Mouse (Mus musculus): ENCODE data around the gene Mrps23. TPM values are rescaled to one million over a fixed set of nuclear protein-coding genes. Genes with fewer than 3 reads are reported as not detected.

Mrps23 gene
- polyA plus RNA-seq, 1 experiment from 2014 or later: 52.7 TPM

GRCm38 (mm10) chr11:88166471-88166870 lies 37.7 kb upstream of the Mrps23 start:
- Histone ChIP-seq H3K4me3 (ENCODE audit: inconsistent target) (no peak overlapping the region), H3K79me2 (ENCODE audit: inconsistent target) (no peaks in the 10 kb centered on the region), H3K36me3 (ENCODE audit: inconsistent target) (no peaks in the 10 kb centered on the region), H3K27ac (no peak overlapping the region)
- whole genome bisulfite sequencing (ENCODE audit: missing documents): 89% methylated on average over 7 of the region's 7 CpGs

DNA sequence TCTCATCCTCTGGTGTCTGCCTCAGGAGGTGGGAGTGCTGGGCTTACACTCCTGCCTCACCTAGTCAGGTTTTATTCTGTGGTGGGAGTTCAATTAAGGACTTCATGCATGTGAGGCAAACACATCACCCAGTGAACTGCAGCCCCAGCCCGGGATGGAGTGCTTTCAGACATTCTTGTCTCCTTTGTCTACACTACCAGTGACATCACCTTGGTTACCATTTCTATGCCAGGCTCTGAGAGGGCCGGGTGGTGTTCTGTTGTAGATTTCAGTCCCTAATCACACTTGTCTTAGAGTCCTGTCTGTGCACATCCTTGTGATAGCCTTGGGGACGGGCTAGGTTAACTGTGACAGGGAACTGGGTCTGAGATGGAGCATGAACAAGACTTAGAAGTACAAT lies 35.6 kb upstream of the Mrps23 start:
- H3K4me3 ChIP-seq (ENCODE audit: inconsistent target): no peak overlapping the region
- H3K36me3 ChIP-seq (ENCODE audit: inconsistent target): no peaks in the 10 kb centered on the region
- H3K27ac ChIP-seq: no peak overlapping the region
- no peaks in the 10 kb centered on the region for H3K79me2 ChIP-seq (ENCODE audit: inconsistent target)
- 92% methylated on average over 3 of the region's 3 CpGs for WGBS (ENCODE audit: missing documents)

GRCm38 (mm10) chr11:88169531-88170040 lies 34.6 kb upstream of the Mrps23 start:
- no peak overlapping the region for H3K4me3 ChIP-seq (ENCODE audit: inconsistent target)
- H3K79me2 ChIP-seq (ENCODE audit: inconsistent target): no peaks in the 10 kb centered on the region
- H3K36me3 ChIP-seq (ENCODE audit: inconsistent target): no peaks in the 10 kb centered on the region
- 94% methylated on average over 31 of the region's 32 CpGs for WGBS (ENCODE audit: missing documents)
- H3K27ac ChIP-seq: no peak overlapping the region

GRCm38 (mm10) chr11:88170606-88171005 lies 33.6 kb upstream of the Mrps23 start:
- WGBS (ENCODE audit: missing documents): 94% methylated on average over 3 of the region's 3 CpGs
- Histone ChIP-seq H3K79me2 (ENCODE audit: inconsistent target) (no peaks in the 10 kb centered on the region), H3K36me3 (ENCODE audit: inconsistent target) (no peaks in the 10 kb centered on the region), H3K4me3 (ENCODE audit: inconsistent target) (no peak overlapping the region), H3K27ac (no peak overlapping the region)

DNA sequence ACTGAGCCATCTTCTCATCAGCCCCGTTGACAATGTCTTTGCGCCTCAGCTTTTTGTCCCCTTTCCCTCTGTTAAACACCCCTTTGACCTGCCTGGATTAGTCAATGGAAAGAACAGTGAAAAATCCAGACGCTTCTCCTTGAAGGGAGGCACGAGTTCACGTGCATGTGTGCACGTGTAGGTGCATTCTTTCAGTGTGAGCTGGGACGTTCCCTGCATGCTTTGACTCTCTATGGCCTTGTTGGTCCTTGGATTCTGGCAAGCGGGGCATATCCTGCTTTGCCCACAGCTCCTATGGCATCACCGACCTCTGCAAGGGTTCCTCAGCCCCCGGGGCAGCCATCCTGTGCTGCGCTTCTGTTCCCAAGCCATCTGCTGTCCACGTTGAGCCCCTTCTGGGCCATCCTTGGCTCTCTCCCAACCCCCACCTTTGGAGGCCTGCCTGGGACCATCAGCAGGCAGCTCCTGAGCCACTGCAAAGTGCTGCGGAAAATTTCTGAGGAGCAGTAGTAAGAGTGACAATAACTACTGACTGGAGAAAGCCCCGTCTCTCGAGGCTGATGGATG lies 32.2 kb upstream of the Mrps23 start:
- Histone ChIP-seq H3K4me3 (ENCODE audit: inconsistent target) (no peak overlapping the region), H3K36me3 (ENCODE audit: inconsistent target) (no peaks in the 10 kb centered on the region), H3K79me2 (ENCODE audit: inconsistent target) (no peaks in the 10 kb centered on the region), H3K27ac (no peak overlapping the region)
- WGBS (ENCODE audit: missing documents): 96% methylated on average over 15 of the region's 15 CpGs

GRCm38 (mm10) chr11:88172601-88173325 lies 31.4 kb upstream of the Mrps23 start:
- 87% methylated on average over 10 of the region's 10 CpGs for WGBS (ENCODE audit: missing documents)
- Histone ChIP-seq H3K4me3 (ENCODE audit: inconsistent target) (no peak overlapping the region), H3K36me3 (ENCODE audit: inconsistent target) (no peaks in the 10 kb centered on the region), H3K79me2 (ENCODE audit: inconsistent target) (no peaks in the 10 kb centered on the region), H3K27ac (no peak overlapping the region)

GRCm38 (mm10) chr11:88173386-88174025 lies 30.7 kb upstream of the Mrps23 start:
- 76% methylated on average over 9 of the region's 9 CpGs for WGBS (ENCODE audit: missing documents)
- H3K27ac ChIP-seq: no peak overlapping the region
- H3K4me3 ChIP-seq (ENCODE audit: inconsistent target): no peak overlapping the region
- H3K36me3 ChIP-seq (ENCODE audit: inconsistent target): no peaks in the 10 kb centered on the region
- no peaks in the 10 kb centered on the region for H3K79me2 ChIP-seq (ENCODE audit: inconsistent target)

DNA sequence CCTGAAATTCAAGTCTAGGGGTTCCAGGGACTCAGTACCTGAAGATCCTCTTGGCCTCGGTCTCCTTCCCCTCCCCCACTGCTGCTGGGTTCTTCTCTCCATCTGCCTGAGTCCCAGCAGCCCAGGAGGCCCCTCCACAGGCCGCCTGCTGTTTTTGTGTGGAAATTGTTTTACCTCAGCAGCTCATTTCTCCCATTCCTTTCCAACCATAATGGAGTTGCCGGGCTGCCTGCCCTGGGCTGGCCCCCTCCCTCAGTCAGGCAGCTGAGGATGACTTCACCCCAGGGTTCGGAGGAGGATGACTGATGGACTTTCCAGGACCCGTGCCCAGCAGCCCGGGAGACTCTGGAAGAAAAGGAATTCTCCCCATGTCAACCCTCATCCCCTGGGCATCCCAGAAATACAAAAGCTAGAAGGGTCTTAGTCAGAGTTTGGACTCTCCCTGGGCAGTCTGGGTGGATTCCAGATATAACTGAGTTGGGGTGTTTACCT lies 23.7 kb upstream of the Mrps23 start:
- Histone ChIP-seq H3K27ac (no peak overlapping the region), H3K36me3 (ENCODE audit: inconsistent target) (no peaks in the 10 kb centered on the region), H3K79me2 (ENCODE audit: inconsistent target) (no peaks in the 10 kb centered on the region), H3K4me3 (ENCODE audit: inconsistent target) (no peak overlapping the region)
- 71% methylated on average over 6 of the region's 6 CpGs for WGBS (ENCODE audit: missing documents)

GRCm38 (mm10) chr11:88180959-88181619 lies 23.1 kb upstream of the Mrps23 start:
- no peak overlapping the region for H3K4me3 ChIP-seq (ENCODE audit: inconsistent target)

DNA sequence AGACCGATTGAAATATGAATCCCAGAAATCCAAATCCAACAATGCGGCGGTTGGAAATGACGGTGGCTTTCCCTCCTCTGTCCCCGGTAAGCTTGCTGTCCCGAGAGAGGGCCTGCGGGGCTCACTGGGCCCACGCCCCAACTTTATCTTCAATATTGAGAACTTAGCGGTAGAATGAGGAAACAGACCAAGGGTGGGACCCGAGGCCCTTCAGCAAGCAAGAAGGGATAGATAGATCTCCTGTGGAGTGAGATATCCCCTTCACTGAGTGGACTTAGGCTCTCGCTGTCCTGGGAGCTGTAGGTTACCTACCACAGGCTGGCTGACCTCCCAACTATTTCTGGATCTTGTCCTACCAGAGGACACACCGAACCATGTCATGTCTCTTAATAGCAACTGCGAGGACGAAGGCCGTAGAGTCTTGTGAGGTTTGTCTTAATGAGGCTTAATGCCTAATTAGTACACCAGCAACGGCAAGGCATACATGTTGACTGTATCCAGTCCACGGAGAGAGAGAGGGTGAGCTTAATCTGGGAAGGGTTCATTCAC lies 19.5 kb upstream of the Mrps23 start:
- H3K79me2 ChIP-seq (ENCODE audit: inconsistent target): no peaks in the 10 kb centered on the region
- WGBS (ENCODE audit: missing documents): 93% methylated on average over 17 of the region's 17 CpGs
- no peaks in the 10 kb centered on the region for H3K36me3 ChIP-seq (ENCODE audit: inconsistent target)
- H3K4me3 ChIP-seq (ENCODE audit: inconsistent target): no peak overlapping the region
- H3K27ac ChIP-seq: no peak overlapping the region

More at GRCm38 (mm10) chr11:88180959-88181619, 23.1 kb upstream of the Mrps23 start:
- Histone ChIP-seq H3K36me3 (ENCODE audit: inconsistent target) (no peaks in the 10 kb centered on the region), H3K27ac (no peak overlapping the region), H3K79me2 (ENCODE audit: inconsistent target) (no peaks in the 10 kb centered on the region)
- 11% methylated on average over 16 of the region's 16 CpGs for WGBS (ENCODE audit: missing documents)

DNA sequence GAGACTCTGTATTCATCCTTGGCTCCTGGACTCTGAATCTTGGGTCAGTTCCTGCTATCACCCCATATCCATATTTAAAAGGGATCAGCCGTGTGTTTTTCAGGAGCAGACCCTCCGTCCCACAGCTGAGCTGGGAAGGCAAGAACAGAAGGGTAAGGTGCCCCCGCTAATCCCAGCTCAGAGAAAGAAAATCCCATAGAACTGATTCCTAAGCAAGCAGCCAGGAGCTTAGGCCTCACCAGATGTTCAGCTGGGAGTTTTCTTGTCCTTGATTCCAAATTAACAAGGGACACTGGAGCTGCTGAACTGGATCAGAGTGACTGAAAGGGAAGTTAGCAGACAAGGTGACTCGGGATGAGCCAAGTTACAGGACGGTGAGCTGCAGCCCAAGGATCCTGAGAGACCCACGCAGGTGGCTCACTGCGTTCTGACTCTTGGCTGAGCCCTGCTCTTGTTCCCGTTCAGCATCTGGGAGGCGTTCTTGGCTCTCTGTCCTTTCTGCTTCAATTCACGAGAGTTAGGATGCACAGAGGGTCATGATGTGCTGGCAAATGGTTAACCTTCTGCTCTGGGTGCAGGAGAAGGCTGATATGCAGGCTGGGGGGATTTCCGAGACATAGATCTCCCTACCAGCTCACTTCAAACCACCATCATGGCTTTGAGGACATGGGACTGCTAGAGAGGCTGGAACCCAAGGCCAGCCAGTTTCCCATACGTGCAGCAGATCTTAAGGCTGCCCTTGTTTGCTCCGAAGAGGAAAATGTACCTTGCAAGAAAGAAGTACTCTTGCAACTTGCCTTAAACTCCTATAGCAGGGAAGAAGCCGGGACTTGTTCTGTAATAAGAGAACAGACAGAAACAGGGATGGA lies 17.9 kb upstream of the Mrps23 start:
- Histone ChIP-seq H3K4me3 (ENCODE audit: inconsistent target) (no peak overlapping the region), H3K27ac (no peak overlapping the region), H3K36me3 (ENCODE audit: inconsistent target) (no peaks in the 10 kb centered on the region), H3K79me2 (ENCODE audit: inconsistent target) (no peaks in the 10 kb centered on the region)
- 91% methylated on average over 14 of the region's 14 CpGs for WGBS (ENCODE audit: missing documents)

DNA sequence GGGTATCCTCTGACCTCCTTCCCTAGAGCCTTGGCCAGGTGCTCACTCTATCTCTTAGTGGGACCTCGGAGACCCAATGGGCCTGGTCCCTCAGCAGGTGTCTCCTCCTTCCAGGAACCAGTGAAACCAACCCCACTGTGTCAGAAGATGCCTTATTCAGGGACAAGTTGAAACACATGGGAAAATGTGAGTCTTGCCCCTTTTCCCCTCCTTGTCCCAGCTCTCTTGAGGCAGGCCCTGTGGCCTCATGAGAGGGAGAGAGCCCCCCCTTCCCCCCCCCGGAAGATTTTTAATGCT lies 17.3 kb upstream of the Mrps23 start:
- H3K36me3 ChIP-seq (ENCODE audit: inconsistent target): no peaks in the 10 kb centered on the region
- no peak overlapping the region for H3K27ac ChIP-seq
- no peak overlapping the region for H3K4me3 ChIP-seq (ENCODE audit: inconsistent target)
- WGBS (ENCODE audit: missing documents): 61% methylated on average over 2 of the region's 2 CpGs
- H3K79me2 ChIP-seq (ENCODE audit: inconsistent target): no peaks in the 10 kb centered on the region

DNA sequence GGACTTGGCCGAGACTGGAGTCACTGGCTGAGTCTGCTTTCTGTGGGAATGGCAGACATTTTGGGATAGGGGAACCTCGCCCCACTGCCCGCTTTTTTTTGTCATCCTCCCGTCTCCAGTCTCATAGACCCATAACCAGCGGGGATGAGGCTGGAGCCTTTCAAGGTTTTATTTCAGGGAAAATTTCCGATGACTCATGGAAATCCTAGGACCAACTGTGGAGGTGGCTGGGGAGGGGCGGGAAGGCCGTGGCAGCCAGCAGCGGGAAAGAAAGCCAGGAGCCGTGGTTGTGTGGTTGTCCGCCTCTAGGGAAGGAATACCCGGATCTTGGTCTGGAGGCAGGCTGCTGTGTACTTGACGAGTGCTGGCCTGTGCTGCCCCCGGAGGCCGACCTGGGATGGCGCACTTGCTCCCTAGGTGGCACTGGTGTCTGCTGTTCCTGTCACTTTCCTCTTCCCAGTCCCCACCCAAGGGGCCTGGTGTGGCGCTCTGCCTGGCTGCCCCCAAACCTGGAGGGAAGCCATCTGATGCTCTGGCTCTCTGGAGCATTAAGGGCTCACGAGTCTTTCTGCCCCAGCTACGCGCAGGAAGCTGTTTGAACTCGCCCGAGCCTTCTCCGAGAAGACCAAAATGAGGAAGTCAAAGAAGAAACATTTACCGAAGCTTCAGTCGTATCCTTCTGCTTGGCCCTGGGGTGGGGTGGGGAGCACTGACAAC lies 16.6 kb upstream of the Mrps23 start:
- Histone ChIP-seq H3K79me2 (ENCODE audit: inconsistent target) (no peaks in the 10 kb centered on the region), H3K27ac (peak overlapping the region; percentile 37; the same call in 1 of the 2 replicates), H3K4me3 (ENCODE audit: inconsistent target) (peak overlapping the region; percentile 40), H3K36me3 (ENCODE audit: inconsistent target) (no peaks in the 10 kb centered on the region)
- 14% methylated on average over 25 of the region's 25 CpGs for WGBS (ENCODE audit: missing documents)
